Mouse (Mus musculus) ovary, adult 18-20 months (tissue): Measurements from ENCODE around the gene Ell3.
A peak's percentile ranks its signal among the peaks of the same experiment; 100 is the strongest.
"Not testable (repeated sequence)": the region's sequence is repeated elsewhere in the genome, so short reads cannot be mapped to it uniquely, and the experiment has no call there.

ENCODE experiments used
- DNase-seq: peaks from one replicate; pipeline ENCODE4 v3.0.0; 2022; ENCODE audit warnings: low spot score, mixed read lengths

The Ell3 gene

GRCm38 (mm10) chr2:121444178-121444577, at the start of gene Ell3:
Gene Ell3, minus strand, starts transcription at chr2:121444278.
- DNase-seq, result no peak

- not testable (repeated sequence) for DNase-seq
Measured at GRCm38 (mm10) chr2:121484403-121484802, 40.3 kb upstream of the Ell3 start.

GRCm38 (mm10) chr2:121483576-121483975, 39.5 kb upstream of the Ell3 start:
- no peak for DNase-seq

- DNase-seq, result not testable (repeated sequence)
Measured at GRCm38 (mm10) chr2:121480916-121481315, 36.8 kb upstream of the Ell3 start.

- DNase-seq, result no peak
Measured at GRCm38 (mm10) chr2:121480498-121480897, 36.4 kb upstream of the Ell3 start.

GRCm38 (mm10) chr2:121477491-121478266, 33.6 kb upstream of the Ell3 start:
- DNase-seq, result no peak

- DNase-seq, result not testable (repeated sequence)
Measured at GRCm38 (mm10) chr2:121475306-121475705, 31.2 kb upstream of the Ell3 start.

GRCm38 (mm10) chr2:121474180-121474535, 30.1 kb upstream of the Ell3 start:
- no peak for DNase-seq

- peak; percentile 75 for DNase-seq
Measured at GRCm38 (mm10) chr2:121473301-121474179, 29.5 kb upstream of the Ell3 start, which contains the start of gene Mfap1b. Gene Mfap1b, minus strand, starts transcription at chr2:121474067.

GRCm38 (mm10) chr2:121472783-121473182, 28.7 kb upstream of the Ell3 start:
- DNase-seq, result not testable (repeated sequence)

- not testable (repeated sequence) for DNase-seq
Measured at GRCm38 (mm10) chr2:121468982-121469381, 24.9 kb upstream of the Ell3 start.

GRCm38 (mm10) chr2:121460071-121460470, 16.0 kb upstream of the Ell3 start:
- DNase-seq, result no peak

GRCm38 (mm10) chr2:121456692-121457642, 12.9 kb upstream of the Ell3 start, which contains the start of gene Serinc4:
Gene Serinc4, minus strand, starts transcription at chr2:121456781.
- DNase-seq, result peak; percentile 73

- no peak for DNase-seq
Measured at GRCm38 (mm10) chr2:121455534-121455933, 11.5 kb upstream of the Ell3 start.

GRCm38 (mm10) chr2:121453917-121454316, 9.8 kb upstream of the Ell3 start:
- DNase-seq, result no peak

- DNase-seq, result no peak
Measured at GRCm38 (mm10) chr2:121452990-121453389, 8.9 kb upstream of the Ell3 start, which contains the start of gene Hypk. Gene Hypk, plus strand, starts transcription at chr2:121453290.

GRCm38 (mm10) chr2:121452361-121452760, 8.3 kb upstream of the Ell3 start:
- DNase-seq, result no peak

GRCm38 (mm10) chr2:121450093-121450492, 6.0 kb upstream of the Ell3 start:
- DNase-seq, result no peak

- no peak for DNase-seq
Measured at GRCm38 (mm10) chr2:121449545-121450011, 5.5 kb upstream of the Ell3 start.

- DNase-seq, result peak; percentile 100
Measured at GRCm38 (mm10) chr2:121448739-121449535, 4.9 kb upstream of the Ell3 start, which contains the start of gene Serf2. Gene Serf2, plus strand, starts transcription at chr2:121449195.
